21 mouse cellular contexts compared by ENCODE assay signal in the genomic region with DNA sequence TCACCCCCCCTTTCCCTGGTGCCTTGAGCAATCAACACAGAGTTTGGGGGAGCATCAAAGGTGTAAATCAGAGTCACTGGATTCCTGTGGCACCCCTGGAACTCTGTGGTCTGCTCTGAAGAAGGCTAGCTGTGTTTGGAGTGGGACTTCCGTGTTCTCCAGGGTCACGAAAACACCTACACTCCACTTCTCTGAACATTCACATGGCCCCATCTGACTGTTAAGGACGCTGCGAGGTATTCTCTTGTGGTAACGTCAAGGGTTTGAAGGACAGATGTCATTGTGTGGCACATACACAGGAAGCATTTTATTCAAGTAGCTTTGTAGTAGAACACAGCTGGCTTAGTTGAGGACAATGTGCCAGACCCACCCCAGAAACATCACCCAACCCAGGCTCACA.
DNase-seq lines count a peak whose midpoint lies in the region; ATAC-seq and TF ChIP-seq lines count a peak whose summit lies in the region.
"Had no signal": no experiment of that assay in that cellular context is flagged by ENCODE, and none has a peak within 500 bp of the region (broad histone marks: within the 10 kb centered on the region; RNA-seq: fewer than 3 reads in every experiment).

No protein-coding gene starts in this region.

- no peak; the same call in 1 of the 2 replicates for TF ChIP-seq EP300 in lung, postnatal 0 days (IDR thresholded peaks at IDR 0.05)

- no peak overlapping the region for H3K4me2 ChIP-seq in lung, postnatal 0 days (replicated peaks; ENCODE audit: low read depth, low read length)
- no peak overlapping the region for H3K4me2 ChIP-seq in midbrain, embryonic 11.5 days
- H3K4me2 ChIP-seq in midbrain, embryonic 13.5 days (replicated peaks) = no peak overlapping the region

- H3K9me3 ChIP-seq in lung, postnatal 0 days (ENCODE audit: low read length) = no peaks in the 10 kb centered on the region
- H3K9me3 ChIP-seq in midbrain, embryonic 11.5 days (ENCODE audit: control insufficient read depth, low read length) = no peaks in the 10 kb centered on the region
- H3K9me3 ChIP-seq in midbrain, embryonic 13.5 days = peaks cover 5% of the 10 kb centered on the region; the same call in 1 of the 2 replicates

- H3K9ac ChIP-seq in lung, postnatal 0 days (replicated peaks; ENCODE audit: low read depth) = no peak overlapping the region
- H3K9ac ChIP-seq in midbrain, embryonic 11.5 days (ENCODE audit: low read length) = no peak overlapping the region
- no peak overlapping the region for H3K9ac ChIP-seq in midbrain, embryonic 13.5 days (replicated peaks)

- no peak for TF ChIP-seq CTCF in lung, postnatal 0 days (IDR thresholded peaks at IDR 0.05)

- ATAC-seq in lung, postnatal 0 days = peak; percentile 80
- ATAC-seq in midbrain, embryonic 11.5 days (ENCODE audit: low FRiP score) = no peak
- no peak for ATAC-seq in midbrain, embryonic 13.5 days
- ATAC-seq: activated CD4-positive, CD25-positive, alpha-beta regulatory T cell, adult 4 months; CD4-positive, CD25-positive, alpha-beta regulatory T cell, adult 4 months; Patski had no signal

- H3K36me3 ChIP-seq in lung, postnatal 0 days (ENCODE audit: insufficient read depth, low read length) = no peaks in the 10 kb centered on the region
- no peaks in the 10 kb centered on the region for H3K36me3 ChIP-seq in midbrain, embryonic 11.5 days (ENCODE audit: control insufficient read depth, insufficient read depth, low read length)
- no peaks in the 10 kb centered on the region for H3K36me3 ChIP-seq in midbrain, embryonic 13.5 days
- H3K36me3 ChIP-seq: G1E had no signal

- no peak overlapping the region for H3K27ac ChIP-seq in lung, postnatal 0 days (ENCODE audit: low read length)
- H3K27ac ChIP-seq in midbrain, embryonic 11.5 days (ENCODE audit: low read depth, low read length) = no peak overlapping the region
- no peak overlapping the region for H3K27ac ChIP-seq in midbrain, embryonic 13.5 days

- H3K4me1 ChIP-seq in lung, postnatal 0 days (ENCODE audit: insufficient read depth, low read depth, low read length) = no peaks in the 10 kb centered on the region
- no peaks in the 10 kb centered on the region for H3K4me1 ChIP-seq in midbrain, embryonic 11.5 days (ENCODE audit: control insufficient read depth, insufficient read depth, low read length)
- H3K4me1 ChIP-seq in midbrain, embryonic 13.5 days (replicated peaks) = no peaks in the 10 kb centered on the region

- no peaks in the 10 kb centered on the region for H3K27me3 ChIP-seq in lung, postnatal 0 days (replicated peaks; ENCODE audit: insufficient read depth, low read length)
- H3K27me3 ChIP-seq in midbrain, embryonic 11.5 days (ENCODE audit: control insufficient read depth, insufficient read depth, low read length) = no peaks in the 10 kb centered on the region
- no peaks in the 10 kb centered on the region for H3K27me3 ChIP-seq in midbrain, embryonic 13.5 days
- H3K27me3 ChIP-seq: CH12.LX, Patski had no signal

- no peak overlapping the region for H3K4me3 ChIP-seq in lung, postnatal 0 days (ENCODE audit: low read depth, low read length)
- no peak overlapping the region for H3K4me3 ChIP-seq in midbrain, embryonic 11.5 days (ENCODE audit: low read depth, low read length)
- H3K4me3 ChIP-seq in midbrain, embryonic 13.5 days (replicated peaks) = no peak overlapping the region

- peak; percentile 62 for DNase-seq in lung, postnatal 0 days (ENCODE audit: low spot score)
- DNase-seq in lung, adult 18-20 months = no peak
- peak; percentile 62 for DNase-seq in midbrain, embryonic 11.5 days (ENCODE audit: low spot score, missing footprints)
- DNase-seq in thymus, postnatal 0 days (ENCODE audit: low spot score) = peak; percentile 71
- no peak for DNase-seq in thymus, postnatal 14 days
- DNase-seq: adrenal gland, adult 2 months; adrenal gland, adult 8-10 months; adrenal gland, postnatal 10 days; adrenal gland, postnatal 14 days; adrenal gland, postnatal 25 days; adrenal gland, postnatal 36 days; B cell, adult 2 months; cerebellum, adult 11 months; cerebellum, adult 11-12 months; cerebellum, adult 18-20 months had no signal

- WGBS in lung, postnatal 0 days = 47% methylated on average over 5 of the region's 5 CpGs
- WGBS in midbrain, embryonic 11.5 days = 93% methylated on average over 5 of the region's 5 CpGs
- WGBS in midbrain, embryonic 13.5 days = 85% methylated on average over 5 of the region's 5 CpGs

Comparison
In these comparisons a context has a peak if more than half of its experiments do, and no peak if none do; other contexts are left out.
1. DNase-seq: peak in lung, postnatal 0 days (single experiment), midbrain, embryonic 11.5 days (single experiment) and thymus, postnatal 0 days (single experiment); none in lung, adult 18-20 months (0 of 2) and thymus, postnatal 14 days (single experiment).